Mouse (Mus musculus): ENCODE measurements around the gene Chad. TPM values are rescaled to one million over a fixed set of nuclear protein-coding genes. Genes with fewer than 3 reads are reported as not detected.

Gene Chad
- total and polyA plus RNA-seq, 3 experiments = 0.08 to 0.11 TPM; not detected in 1

DNA sequence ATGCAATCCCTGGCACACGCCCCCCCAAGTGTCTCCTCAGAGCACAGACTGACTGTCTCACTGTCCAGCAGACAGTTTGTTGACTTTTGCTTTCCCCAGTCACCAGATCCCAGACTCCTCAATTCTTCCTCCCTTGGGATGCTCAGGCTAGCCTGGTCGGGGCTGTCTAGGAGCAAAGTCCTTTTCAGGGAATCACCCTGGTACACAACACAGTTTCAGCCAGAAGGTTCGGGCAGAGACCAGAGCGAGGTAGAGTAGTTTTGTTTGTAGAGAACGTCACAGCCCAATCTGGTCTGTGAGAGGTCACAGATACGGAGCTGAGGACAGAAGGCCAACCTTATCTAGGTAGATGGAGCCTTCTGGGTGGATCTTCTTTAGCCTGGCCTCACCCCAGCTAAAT, 1.7 kb downstream of the Chad start:
- DNase-seq (ENCODE audit: low read depth, low spot score) = no peak
- Histone ChIP-seq H3K4me1 (ENCODE audit: control insufficient read depth in 1 of 2, insufficient read depth in 2 of 2, low read length in 2 of 2) (no peaks in the 10 kb centered on the region), H3K79me2 (ENCODE audit: control insufficient read depth, insufficient read depth, low read length, poor library complexity) (no peaks in the 10 kb centered on the region), H3K9ac (ENCODE audit: control insufficient read depth, low read depth, low read length, poor library complexity, severe bottlenecking) (no peak overlapping the region), H3K27ac (ENCODE audit: control insufficient read depth, low read depth, low read length) (no peak overlapping the region), H3K9me3 (replicated peaks; ENCODE audit: insufficient read depth, low read length) (no peaks in the 10 kb centered on the region), H3K4me3 (ENCODE audit: control insufficient read depth in 1 of 2, insufficient read depth in 1 of 2, low read depth in 2 of 2, low read length in 2 of 2) (no peak overlapping the region), H3K27me3 (ENCODE audit: control insufficient read depth in 1 of 2, insufficient read depth in 2 of 2, low read length in 2 of 2) (no peaks in the 10 kb centered on the region), H3K36me3 (ENCODE audit: control insufficient read depth in 1 of 2, insufficient read depth in 2 of 2, low read length in 2 of 2) (no peaks in the 10 kb centered on the region)
- TF ChIP-seq POLR2A (IDR thresholded peaks at IDR 0.05; ENCODE audit: control insufficient read depth in 1 of 2, insufficient read depth in 1 of 2, low read depth in 1 of 2, low read length in 2 of 2, poor library complexity in 1 of 2) (no peak), BHLHE40 (IDR thresholded peaks at IDR 0.05; ENCODE audit: borderline replicate concordance, low read depth, low read length) (no peak), ZC3H11A (IDR thresholded peaks at IDR 0.05; ENCODE audit: low read depth, low read length) (no peak), USF1 (IDR thresholded peaks at IDR 0.05; ENCODE audit: low read depth, low read length) (no peak), CHD2 (IDR thresholded peaks at IDR 0.05; ENCODE audit: low read length) (no peak), TCF12 (IDR thresholded peaks at IDR 0.05; ENCODE audit: low read depth, low read length) (no peak), CTCF (IDR thresholded peaks at IDR 0.05 in 2 of 3, conservative IDR thresholded peaks at IDR 0.05 in 1 of 3; ENCODE audit: control insufficient read depth in 1 of 3, insufficient read depth in 1 of 3, low read depth in 2 of 3, low read length in 3 of 3, poor library complexity in 1 of 3, severe bottlenecking in 1 of 3) (no peak), ETS1 (IDR thresholded peaks at IDR 0.05; ENCODE audit: low read depth, low read length) (no peak), GABPA (IDR thresholded peaks at IDR 0.05; ENCODE audit: low read depth, low read length) (no peak)

DNA sequence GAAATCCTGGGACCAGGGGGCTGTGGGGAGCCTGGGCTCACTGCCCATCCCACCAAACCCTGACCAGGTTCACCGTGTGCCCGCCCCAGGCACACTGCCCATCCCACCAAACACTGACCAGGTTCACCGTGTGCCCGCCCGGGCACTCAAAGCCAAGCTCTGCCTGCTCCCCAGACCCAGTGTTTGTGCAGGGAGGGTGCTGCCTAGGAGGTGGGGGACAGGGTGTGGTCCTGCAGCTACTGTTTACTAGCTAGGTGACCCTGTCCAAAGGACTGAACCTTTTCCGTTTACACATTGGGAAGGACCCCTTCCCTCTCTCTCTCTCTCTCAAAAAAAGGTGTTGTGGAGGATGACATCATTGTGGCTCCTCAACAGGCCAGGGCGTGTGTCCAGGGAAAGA, 2.5 kb downstream of the Chad start:
- no peak overlapping the region for H3K9ac ChIP-seq (ENCODE audit: control insufficient read depth, low read depth, low read length, poor library complexity, severe bottlenecking)
- no peaks in the 10 kb centered on the region for H3K36me3 ChIP-seq (ENCODE audit: control insufficient read depth in 1 of 2, insufficient read depth in 2 of 2, low read length in 2 of 2)
- DNase-seq (ENCODE audit: low read depth, low spot score) = no peak
- no peak for TF ChIP-seq SMC3 (IDR thresholded peaks at IDR 0.05; ENCODE audit: low read depth, low read length)
- TF ChIP-seq ZMIZ1 (IDR thresholded peaks at IDR 0.05; ENCODE audit: low read depth, low read length) = no peak
- TF ChIP-seq USF1 (IDR thresholded peaks at IDR 0.05; ENCODE audit: low read depth, low read length) = no peak
- no peak for TF ChIP-seq GATA1 (IDR thresholded peaks at IDR 0.05; ENCODE audit: low read depth, low read length)
- TF ChIP-seq EP300 (IDR thresholded peaks at IDR 0.05; ENCODE audit: low read depth in 1 of 2, low read length in 2 of 2) = no peak
- TF ChIP-seq ELF1 (IDR thresholded peaks at IDR 0.05; ENCODE audit: low read depth, low read length) = no peak
- TF ChIP-seq UBTF (IDR thresholded peaks at IDR 0.05; ENCODE audit: borderline replicate concordance, insufficient read depth, low read depth, low read length) = no peak
- TF ChIP-seq MYB (IDR thresholded peaks at IDR 0.05; ENCODE audit: low read depth, low read length) = no peak
- no peak for TF ChIP-seq JUND (IDR thresholded peaks at IDR 0.05; ENCODE audit: low read depth, low read length)
- no peak for TF ChIP-seq MEF2A (IDR thresholded peaks at IDR 0.05; ENCODE audit: extremely low read depth, insufficient replicate concordance, low read depth, low read length, poor library complexity, severe bottlenecking)
- no peak for TF ChIP-seq TCF12 (IDR thresholded peaks at IDR 0.05; ENCODE audit: low read depth, low read length)
- no peak for TF ChIP-seq MAZ (IDR thresholded peaks at IDR 0.05; ENCODE audit: low read depth, low read length)
- no peak for TF ChIP-seq CHD2 (IDR thresholded peaks at IDR 0.05; ENCODE audit: low read length)
- TF ChIP-seq KAT2A (conservative IDR thresholded peaks at IDR 0.05; ENCODE audit: low read depth, low read length) = no peak
- no peak for TF ChIP-seq POLR2AphosphoS2 (IDR thresholded peaks at IDR 0.05; ENCODE audit: low read length)
- no peak for TF ChIP-seq TAL1 (IDR thresholded peaks at IDR 0.05; ENCODE audit: low read length)
- TF ChIP-seq GABPA (IDR thresholded peaks at IDR 0.05; ENCODE audit: low read depth, low read length) = no peak
- TF ChIP-seq MAFK (IDR thresholded peaks at IDR 0.05; ENCODE audit: borderline replicate concordance, low read depth, low read length) = no peak
- TF ChIP-seq RCOR1 (IDR thresholded peaks at IDR 0.05; ENCODE audit: low read depth, low read length) = no peak
- TF ChIP-seq POLR2AphosphoS5 (IDR thresholded peaks at IDR 0.05; ENCODE audit: borderline replicate concordance, low read depth, low read length) = no peak
- no peaks in the 10 kb centered on the region for H3K9me3 ChIP-seq (replicated peaks; ENCODE audit: insufficient read depth, low read length)
- H3K4me1 ChIP-seq (ENCODE audit: control insufficient read depth in 1 of 2, insufficient read depth in 2 of 2, low read length in 2 of 2) = no peaks in the 10 kb centered on the region
- no peaks in the 10 kb centered on the region for H3K79me2 ChIP-seq (ENCODE audit: control insufficient read depth, insufficient read depth, low read length, poor library complexity)
- no peak overlapping the region for H3K27ac ChIP-seq (ENCODE audit: control insufficient read depth, low read depth, low read length)
- no peaks in the 10 kb centered on the region for H3K27me3 ChIP-seq (ENCODE audit: control insufficient read depth in 1 of 2, insufficient read depth in 2 of 2, low read length in 2 of 2)
- H3K4me3 ChIP-seq (ENCODE audit: control insufficient read depth in 1 of 2, insufficient read depth in 1 of 2, low read depth in 2 of 2, low read length in 2 of 2) = no peak overlapping the region

Data from MEL (cell line).